Mouse (Mus musculus): ENCODE data around the gene Serpina3m. TPM values are rescaled to one million over a fixed set of nuclear protein-coding genes. Genes with fewer than 3 reads are reported as not detected.
A peak's percentile ranks its signal among the peaks of the same experiment; 100 is the strongest.
"Not testable (repeated sequence)": the region's sequence is repeated elsewhere in the genome, so short reads cannot be mapped to it uniquely, and the experiment has no call there.

The Serpina3m gene
- total RNA-seq, 2 experiments from 2014 or later = not detected

DNA sequence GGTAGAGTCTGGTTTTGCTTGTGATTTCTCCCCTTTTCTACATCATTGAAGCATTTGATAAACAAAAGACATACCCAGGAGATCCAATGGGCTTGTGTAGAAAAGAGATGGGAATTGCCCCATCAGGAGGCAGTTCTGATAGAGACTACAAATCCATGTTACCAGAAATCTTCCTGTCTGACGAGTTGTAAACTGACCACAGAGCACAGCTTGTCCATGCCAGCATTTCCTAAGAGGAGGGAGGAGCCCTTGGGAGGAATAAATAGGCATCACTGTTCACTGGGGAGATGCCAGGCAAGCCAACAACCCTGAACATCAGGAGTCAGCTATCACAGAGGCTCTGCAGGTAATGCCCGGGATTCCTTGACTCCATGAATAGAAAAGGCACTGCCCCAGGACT, 48.6 kb downstream of the Serpina3m start:
- ATAC-seq (replicated peaks; ENCODE audit: poor library complexity) = not testable (repeated sequence)

DNA sequence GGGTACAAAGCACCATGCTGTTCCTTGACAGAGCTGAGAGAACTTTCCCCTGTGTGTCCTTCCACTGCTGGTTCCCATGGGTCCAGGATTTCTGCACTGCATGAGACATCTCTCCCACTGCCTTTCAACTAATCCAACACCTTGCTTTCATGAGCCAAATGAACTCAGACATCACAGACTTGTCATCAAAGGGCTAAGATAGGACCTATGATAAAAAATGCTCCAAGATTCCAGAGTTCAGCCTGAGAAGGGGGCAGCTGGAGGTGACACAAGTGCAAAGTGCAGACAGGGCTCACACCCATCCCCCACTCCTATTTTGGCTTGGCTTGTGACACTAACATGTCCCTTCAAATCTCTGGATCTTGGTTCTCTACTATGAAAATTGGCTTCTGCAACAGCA, 50.2 kb downstream of the Serpina3m start:
- ATAC-seq (replicated peaks; ENCODE audit: poor library complexity) = no peak

DNA sequence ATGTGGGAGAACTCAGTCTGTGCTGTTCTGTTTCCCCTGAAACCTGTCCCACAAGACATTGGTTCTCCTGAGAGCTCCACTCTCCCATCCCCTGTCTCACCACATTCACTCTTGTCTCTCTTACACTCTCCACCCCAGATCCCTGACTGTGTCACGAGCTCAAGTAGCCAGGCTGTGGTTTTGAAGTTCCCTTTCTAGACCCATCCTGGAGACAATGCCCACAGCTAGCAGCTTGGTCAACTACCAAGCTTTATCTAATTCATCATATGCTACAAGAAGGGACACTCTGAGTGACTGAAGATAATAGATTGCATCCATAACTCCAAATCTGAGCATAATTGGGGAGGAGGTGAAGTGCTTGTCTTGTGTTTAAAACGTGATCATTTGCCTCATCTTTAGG, 52.8 kb downstream of the Serpina3m start:
- ATAC-seq (replicated peaks; ENCODE audit: poor library complexity) = peak; percentile 23; the same call in 1 of the 2 replicates

DNA sequence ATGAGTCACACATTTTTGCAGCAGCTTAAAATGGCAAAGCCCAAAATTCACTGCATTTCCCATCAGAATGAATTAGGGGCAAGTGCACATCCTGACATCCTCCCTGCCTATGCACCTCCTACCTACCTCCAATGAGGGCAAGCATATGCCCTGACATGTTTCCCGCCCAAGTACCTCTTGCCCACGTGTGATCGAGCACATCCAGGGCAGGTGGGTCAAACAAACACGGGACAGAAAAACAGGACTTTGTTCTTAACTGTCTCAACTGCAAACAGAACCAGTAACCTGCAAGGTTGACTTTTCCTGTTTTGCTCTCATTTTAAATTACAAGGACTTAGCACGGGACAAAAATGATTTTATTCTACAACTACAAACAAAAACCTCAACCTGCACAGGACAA, 65.7 kb downstream of the Serpina3m start:
- no peak for ATAC-seq (replicated peaks; ENCODE audit: poor library complexity)

DNA sequence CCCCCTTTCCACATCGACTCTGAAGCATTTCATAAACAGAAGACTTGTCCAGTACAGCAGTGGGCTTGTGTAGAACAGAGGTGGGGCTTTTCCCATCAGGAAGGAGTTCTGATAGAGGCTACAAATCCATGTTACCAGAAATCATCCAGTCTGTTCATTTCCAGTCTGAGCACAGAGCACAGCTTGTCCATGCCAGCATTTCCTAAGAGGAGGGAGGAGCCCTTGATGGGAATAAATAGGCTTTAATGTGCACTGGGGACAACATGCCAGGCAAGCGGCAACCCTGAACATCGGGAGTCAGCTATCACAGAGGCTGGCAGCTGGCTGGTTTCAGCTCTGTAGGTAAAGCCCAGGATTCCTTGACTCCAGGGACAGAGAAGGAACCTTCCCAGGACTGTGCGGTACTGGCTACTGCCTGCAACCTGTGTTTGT, 68.2 kb downstream of the Serpina3m start, which contains the start of gene Serpina3n:
Serpina3n (plus strand) TSS at position 276 of the 432 bp plus-strand sequence.
- no peak for ATAC-seq (replicated peaks; ENCODE audit: poor library complexity)

DNA sequence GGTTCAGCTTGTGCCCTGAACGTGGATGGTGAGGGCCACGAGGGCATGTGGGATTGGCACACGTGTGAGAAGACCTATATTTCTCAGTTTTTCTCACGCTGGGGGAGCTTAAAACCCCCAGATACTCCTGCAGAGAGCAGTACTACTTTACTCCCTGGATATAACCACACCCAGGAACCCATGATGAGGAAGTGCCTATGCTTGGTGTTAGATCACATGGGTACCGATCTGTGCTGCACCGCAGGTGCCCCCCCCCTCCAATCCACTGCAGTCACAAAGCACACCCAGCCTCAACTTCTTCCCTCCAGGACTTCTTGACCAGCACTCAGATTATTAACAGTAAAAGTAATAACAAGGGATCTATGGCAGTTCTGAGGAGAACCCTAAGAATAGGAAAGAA, 74.2 kb downstream of the Serpina3m start:
- peak; percentile 67; the same call in 1 of the 2 replicates for ATAC-seq (replicated peaks; ENCODE audit: poor library complexity)

DNA sequence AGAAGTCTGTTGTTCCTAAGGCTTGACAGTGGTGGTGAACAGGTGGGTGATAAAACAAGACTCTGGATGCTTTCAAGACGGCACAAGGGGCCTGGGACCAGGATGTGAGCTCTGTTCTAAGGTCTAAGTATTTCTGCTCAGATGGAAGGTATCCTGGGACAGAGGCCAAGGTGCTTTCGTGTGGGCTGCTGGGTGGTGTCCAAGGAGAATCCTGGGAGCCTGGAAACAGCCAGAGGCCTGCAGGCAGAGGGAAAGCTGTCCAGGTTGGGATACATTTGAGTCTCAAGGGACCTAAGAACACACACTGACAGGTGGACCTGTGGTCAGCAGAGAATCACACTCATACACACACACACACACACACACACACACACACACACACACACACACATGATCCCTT, 76.3 kb downstream of the Serpina3m start:
- ATAC-seq (replicated peaks; ENCODE audit: poor library complexity) = no peak

DNA sequence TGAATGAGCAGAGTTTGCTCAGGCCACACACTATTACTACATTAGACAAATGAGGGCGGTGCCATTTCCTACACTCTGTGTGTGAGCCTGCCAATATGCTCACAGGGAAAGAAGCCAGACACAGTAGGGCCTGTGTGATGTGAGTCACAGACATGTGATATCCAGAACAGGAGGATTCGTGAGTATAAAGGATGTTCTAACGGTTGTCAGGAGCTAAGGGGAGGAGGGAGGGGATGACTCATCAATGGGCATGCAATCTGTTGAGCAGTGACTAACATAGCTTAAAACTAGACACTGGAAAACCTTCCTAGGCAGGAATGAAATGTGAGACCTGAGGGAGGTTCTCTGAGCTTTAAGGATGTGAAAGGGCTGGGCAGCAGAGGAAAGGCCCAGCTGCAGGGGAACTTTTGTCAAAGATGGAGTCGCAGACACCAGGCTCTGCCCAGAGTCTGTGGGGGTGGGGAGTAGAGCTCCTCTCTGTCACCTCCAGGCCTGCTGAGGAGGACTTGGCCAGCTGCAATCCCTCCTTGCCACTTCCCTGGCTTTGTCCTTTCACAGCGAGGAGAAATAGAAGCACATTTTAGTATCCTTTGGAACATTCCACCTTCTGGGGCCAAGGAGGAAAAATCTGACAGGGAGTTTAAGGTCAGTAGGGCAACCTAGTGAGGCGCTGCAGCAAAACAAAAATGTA, 77.5 kb downstream of the Serpina3m start:
- ATAC-seq (replicated peaks; ENCODE audit: poor library complexity) = 0 out of 2 replicates have a peak, but pooled peaks have one; percentile 5

DNA sequence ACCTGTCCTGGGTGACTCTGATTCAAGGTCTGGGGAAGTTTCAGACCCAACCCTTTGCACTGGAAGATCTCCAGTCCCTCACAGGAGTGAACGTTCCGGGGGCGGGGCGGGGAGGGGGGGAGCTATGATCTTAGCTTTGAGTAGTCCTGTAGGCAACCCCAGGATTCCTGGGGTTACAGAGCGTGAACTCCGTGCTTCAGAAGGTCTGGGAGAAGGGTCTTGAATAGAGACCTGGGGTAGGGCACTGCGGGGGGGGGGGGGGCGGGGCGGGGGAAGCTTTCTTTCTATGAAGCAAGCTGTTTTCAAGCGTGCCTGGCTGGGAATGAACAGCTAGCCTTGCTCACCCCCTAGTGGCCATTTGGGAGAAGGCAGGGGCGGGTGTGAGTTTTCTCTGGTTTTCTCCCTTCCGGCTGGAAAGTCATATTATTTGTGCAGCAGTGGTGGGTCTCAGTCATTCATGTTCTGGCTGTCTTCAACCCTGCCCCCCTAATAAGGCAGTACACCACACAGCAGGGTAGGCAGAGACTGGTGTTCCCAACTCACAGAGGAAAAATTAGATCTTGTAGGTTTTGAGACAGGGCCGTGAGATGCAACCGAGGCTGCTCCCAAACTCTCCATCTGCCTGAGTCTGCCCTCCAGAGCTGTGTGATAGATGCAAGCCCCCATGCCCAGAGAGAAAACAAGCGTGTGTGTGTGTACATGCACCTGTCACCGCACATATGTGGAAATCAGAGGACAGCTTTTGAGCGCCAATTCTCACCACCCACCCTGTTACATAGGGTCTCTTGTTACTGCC, 80.3 kb downstream of the Serpina3m start:
- peak; percentile 76 for ATAC-seq (replicated peaks; ENCODE audit: poor library complexity)

DNA sequence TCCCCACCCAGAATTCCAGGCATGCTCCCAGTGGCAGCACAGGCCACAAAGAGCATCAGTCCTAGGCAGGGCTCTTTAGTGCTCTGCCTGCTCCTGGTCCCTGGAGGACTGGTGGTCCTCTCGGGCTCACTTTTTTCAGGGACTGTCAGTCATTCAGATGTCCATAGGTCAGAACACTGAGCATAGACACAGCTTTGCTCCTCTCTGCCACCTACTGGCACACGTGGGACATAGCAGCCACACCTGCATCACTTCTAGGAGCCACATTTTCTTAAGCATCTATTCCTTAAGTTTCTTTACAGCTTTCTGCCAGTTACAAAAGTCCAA, 80.8 kb downstream of the Serpina3m start:
- ATAC-seq (replicated peaks; ENCODE audit: poor library complexity) = peak; percentile 71

DNA sequence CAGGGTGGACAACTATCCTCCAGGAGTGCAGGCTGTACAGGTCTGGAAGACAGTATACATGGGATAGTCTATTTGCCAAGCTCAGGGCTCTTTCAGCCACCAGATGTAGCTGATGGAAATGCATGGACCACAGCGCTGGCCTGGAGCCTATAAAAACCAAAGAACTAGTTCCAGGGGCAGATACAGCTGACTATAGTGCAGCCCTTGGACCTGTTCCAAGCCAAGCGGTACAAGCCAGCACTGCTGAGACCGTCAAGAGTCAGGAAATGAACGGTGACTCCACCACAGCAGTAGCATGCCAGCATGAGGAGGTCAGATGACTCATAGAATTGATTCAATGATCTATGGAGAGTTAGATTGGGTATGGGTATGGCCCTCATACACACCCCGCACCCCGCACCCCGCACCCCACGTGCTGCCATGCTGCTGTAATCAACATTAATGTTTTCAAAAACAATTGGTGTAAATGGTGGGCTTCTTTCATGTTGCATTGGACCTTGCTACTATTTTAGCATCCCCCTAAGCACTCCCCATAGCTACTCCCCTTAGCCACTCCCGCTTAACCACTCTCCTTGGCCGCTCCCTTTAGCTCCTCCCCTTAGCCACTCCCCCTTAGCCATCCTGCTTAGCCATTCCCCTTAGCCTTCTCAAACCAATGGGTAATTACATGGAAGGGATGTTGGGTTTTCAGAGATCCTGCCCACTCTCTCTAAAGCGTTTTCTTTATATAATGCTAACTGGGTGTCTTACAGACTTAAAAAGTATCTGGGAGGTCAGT, 84.5 kb downstream of the Serpina3m start:
- ATAC-seq (replicated peaks; ENCODE audit: poor library complexity) = no peak

DNA sequence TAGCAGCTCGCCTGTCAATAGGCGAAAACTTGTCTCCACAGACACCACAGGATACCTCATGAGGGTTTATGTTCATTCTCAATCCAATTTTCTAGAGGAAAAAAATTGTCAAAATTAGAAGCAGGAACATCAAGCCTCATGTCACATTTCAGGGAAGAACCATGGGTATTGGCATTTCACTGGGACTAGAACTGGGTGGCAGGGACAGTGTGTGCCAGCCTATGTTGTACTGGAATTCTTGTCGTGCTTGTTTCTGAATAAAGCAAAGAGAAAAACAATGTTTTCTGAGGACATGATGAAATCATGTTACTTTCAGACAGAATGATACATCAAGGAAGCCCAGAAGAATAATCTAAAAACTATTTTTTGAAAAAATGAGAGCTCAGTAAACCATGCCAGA, 87.3 kb downstream of the Serpina3m start:
- ATAC-seq (replicated peaks; ENCODE audit: poor library complexity) = no peak

DNA sequence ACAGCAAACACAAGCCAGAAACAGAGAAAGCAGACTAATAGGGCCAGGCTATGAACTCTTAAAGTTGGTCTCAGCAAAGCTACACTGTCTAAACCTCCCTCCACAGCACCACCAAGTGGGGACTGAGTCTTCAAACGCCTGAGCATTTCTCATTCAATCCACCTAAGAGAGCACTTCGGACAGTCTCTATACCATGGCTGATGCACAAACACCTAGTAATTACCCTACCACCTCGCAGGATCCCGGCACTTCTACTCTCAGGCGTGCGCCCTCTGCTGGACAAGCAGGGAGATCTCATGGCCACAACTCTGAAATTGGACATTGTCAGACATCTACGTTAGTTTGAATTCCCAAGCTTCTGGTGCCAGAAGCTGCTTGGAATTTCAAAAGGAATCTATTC, 88.6 kb downstream of the Serpina3m start:
- ATAC-seq (replicated peaks; ENCODE audit: poor library complexity) = peak; percentile 86

DNA sequence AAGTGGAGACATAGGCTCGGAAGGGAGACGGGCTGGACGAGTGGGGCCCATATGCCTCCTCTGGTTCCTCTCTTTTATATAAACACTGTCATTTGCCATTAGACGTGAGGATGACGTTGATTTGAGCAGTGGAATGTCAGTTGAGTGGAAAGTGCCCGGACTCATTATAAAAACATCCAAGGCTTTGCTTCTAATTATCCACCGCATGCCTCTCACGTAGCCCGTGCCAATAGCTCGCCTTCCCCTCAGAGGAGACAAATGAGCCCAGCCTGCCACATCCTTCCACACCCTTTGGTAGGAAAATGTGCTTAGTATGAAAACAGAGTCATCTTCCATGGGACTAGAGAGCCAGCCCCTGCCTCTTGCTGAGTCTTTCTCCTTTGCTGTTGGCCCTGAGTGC, 93.1 kb downstream of the Serpina3m start:
- no peak for ATAC-seq (replicated peaks; ENCODE audit: poor library complexity)

DNA sequence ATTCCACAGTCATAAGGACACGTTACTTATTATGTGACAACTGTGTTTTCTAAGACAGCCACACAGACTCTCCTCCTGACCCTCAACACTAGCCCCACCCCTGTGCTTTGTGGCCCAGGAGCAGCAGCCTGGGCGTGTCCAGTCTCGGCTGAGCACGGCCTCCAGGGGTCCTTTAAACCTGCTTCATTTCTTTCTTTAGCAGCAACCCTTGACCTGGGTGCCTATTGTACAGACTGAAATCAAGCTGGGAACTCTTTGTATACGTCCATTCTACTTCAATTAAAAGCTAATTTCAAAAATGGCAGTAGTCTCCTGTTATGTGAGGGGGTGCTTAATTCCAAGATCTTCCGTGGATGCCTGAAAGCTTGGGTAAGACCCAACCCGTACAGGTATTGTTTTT, 94.9 kb downstream of the Serpina3m start:
- ATAC-seq (replicated peaks; ENCODE audit: poor library complexity) = no peak

DNA sequence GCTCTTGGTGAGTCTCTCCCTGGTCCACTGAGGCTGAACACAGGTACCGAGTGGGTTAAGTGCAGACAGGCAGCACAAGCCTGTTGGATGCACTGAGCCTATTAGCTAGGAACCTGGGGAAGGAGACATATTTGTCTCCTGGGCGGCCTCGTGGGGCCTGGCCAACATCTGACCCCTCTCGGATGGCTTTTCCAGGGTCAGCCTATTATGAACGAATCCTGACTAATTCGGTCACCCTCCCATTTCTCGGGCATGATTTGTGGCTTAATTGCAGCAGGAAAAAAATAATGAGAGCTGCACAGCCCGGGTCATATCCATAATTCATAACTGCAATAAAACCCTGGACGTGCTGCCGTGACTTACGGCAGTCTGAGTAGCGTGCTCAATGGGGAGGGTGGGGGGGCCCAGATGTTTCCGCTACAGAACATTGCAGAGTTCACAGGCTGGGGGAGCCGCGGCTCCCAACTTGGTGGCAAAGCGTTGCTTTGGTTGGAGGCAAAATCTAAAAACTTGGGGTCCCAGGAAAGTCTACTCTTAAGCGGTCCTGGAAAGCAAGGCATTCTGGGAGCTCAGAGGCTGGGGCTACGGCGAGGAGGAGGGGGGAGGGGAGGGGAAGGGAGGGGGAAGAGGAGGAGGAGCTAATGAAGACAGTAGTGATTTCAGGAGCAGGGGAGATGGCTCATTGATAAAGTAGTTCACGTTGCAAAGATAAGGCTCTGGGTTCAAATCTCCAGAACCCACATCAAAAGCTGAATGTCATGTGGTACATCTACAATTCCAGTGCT, 95.9 kb downstream of the Serpina3m start:
- ATAC-seq (replicated peaks; ENCODE audit: poor library complexity) = no peak

DNA sequence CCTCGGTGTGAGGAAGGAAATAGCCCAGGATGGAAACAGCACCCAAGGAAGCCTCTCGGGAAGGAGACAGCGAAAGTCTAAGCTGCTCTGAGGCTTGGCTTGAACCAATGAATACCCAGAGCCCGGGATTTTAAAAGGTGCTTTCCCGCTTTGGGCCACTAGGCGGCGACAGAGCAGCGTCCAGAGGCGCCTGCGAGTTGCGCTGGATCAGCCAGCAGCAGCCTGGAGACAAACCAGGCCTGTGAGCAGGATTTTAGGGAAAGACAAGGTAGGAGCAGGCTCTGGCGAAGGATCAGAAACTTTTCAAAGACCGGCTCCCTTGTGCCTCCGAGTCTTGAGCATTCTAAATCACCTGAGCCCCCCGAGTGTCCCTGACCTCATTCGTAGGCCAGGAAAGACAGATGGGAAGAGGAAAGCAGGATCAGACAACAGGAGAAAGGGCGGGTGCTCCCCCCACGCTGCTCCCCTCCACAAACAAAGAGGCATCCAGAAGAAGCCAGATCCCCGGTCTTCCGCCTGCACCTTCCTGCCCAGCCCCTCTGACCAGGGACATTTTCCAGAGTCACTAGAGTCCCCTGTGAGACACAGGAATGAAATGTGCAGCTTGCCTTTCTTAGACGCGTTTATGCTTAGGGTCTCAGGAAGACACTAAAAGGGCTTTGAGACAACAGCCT, 101.9 kb downstream of the Serpina3m start:
- ATAC-seq (replicated peaks; ENCODE audit: poor library complexity) = peak; percentile 97

DNA sequence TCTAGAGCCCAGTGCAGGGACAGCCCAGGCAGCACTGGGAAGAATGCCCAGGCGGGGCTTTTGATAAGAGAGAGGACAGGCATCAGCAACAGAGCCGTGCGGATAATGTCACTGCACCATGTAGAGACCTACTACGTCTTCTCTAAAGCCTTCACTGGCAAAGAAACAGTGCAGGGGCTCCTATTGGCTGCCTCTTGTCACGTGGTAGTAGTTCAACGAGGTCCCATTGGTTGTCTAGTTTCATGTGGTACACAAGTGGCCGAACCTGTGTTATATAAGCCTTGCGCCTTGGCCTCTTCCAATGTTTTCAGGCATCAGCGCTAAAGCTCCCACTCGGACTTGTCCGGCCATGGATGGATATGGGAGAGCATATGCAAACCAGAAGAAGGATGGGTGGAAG, 105.4 kb downstream of the Serpina3m start:
- ATAC-seq (replicated peaks; ENCODE audit: poor library complexity) = no peak
